Comparison of ENCODE assay signal across 26 mouse cellular contexts in genomic region chr6:146498416-146498815, GRCm38 (mm10). TPM values are rescaled to one million over a fixed set of nuclear protein-coding genes. Genes with fewer than 3 reads are reported as not detected.
DNase-seq lines count a peak whose midpoint lies in the region; ATAC-seq lines count a peak whose summit lies in the region.
"Had no signal": no experiment of that assay in that cellular context is flagged by ENCODE, and none has a peak within 500 bp of the region (broad histone marks: within the 10 kb centered on the region; RNA-seq: fewer than 3 reads in every experiment).

No protein-coding gene starts in this region.

- WGBS in heart, embryonic 16.5 days = 74% methylated on average over 3 of the region's 3 CpGs
- 88% methylated on average over 3 of the region's 3 CpGs for WGBS in midbrain, embryonic 11.5 days
- WGBS in midbrain, embryonic 10.5 days = 85% methylated on average over 3 of the region's 3 CpGs

- no peaks in the 10 kb centered on the region for H3K36me3 ChIP-seq in heart, embryonic 16.5 days (ENCODE audit: control insufficient read depth, insufficient read depth)
- no peaks in the 10 kb centered on the region for H3K36me3 ChIP-seq in midbrain, embryonic 11.5 days (ENCODE audit: control insufficient read depth, insufficient read depth, low read length)
- no peaks in the 10 kb centered on the region for H3K36me3 ChIP-seq in midbrain, embryonic 10.5 days
- H3K36me3 ChIP-seq: forebrain, embryonic 10.5 days; hindbrain, embryonic 10.5 days; hindbrain, embryonic 13.5 days had no signal

- no peak overlapping the region for H3K9ac ChIP-seq in heart, embryonic 16.5 days (ENCODE audit: low read length)
- H3K9ac ChIP-seq in midbrain, embryonic 11.5 days (ENCODE audit: low read length) = no peak overlapping the region
- H3K9ac ChIP-seq: forebrain, embryonic 13.5 days; hindbrain, embryonic 13.5 days had no signal

- peak overlapping the region; percentile 17 for H3K4me2 ChIP-seq in heart, embryonic 16.5 days (ENCODE audit: low read depth, low read length)
- H3K4me2 ChIP-seq in midbrain, embryonic 11.5 days = no peak overlapping the region
- H3K4me2 ChIP-seq: forebrain, embryonic 13.5 days; hindbrain, embryonic 13.5 days had no signal

- peaks cover 31% of the 10 kb centered on the region for H3K4me1 ChIP-seq in heart, embryonic 16.5 days (ENCODE audit: control insufficient read depth, insufficient read depth, low read length)
- no peaks in the 10 kb centered on the region; the same call in 1 of the 2 replicates for H3K4me1 ChIP-seq in midbrain, embryonic 11.5 days (ENCODE audit: control insufficient read depth, insufficient read depth, low read length)
- H3K4me1 ChIP-seq in midbrain, embryonic 10.5 days = peaks cover 18% of the 10 kb centered on the region

- H3K9me3 ChIP-seq in heart, embryonic 16.5 days (replicated peaks; ENCODE audit: control insufficient read depth, low read length) = no peaks in the 10 kb centered on the region
- H3K9me3 ChIP-seq in midbrain, embryonic 11.5 days (ENCODE audit: control insufficient read depth, low read length) = no peaks in the 10 kb centered on the region
- H3K9me3 ChIP-seq in midbrain, embryonic 10.5 days (replicated peaks) = no peaks in the 10 kb centered on the region
- H3K9me3 ChIP-seq: forebrain, embryonic 10.5 days; forebrain, embryonic 13.5 days; G1E; hindbrain, embryonic 10.5 days; hindbrain, embryonic 13.5 days had no signal

- intact Hi-C loops in heart, postnatal 10 days (cut with DNase I) = loop anchor here (5.0 kb wide), 1 partner anchor 66 kb away; no protein-coding TSS in a partner anchor

- peak; percentile 68 for DNase-seq in heart, adult 11 months
- DNase-seq in heart, postnatal 10 days = no peak
- DNase-seq in heart, postnatal 4 days = no peak
- DNase-seq in midbrain, embryonic 11.5 days (ENCODE audit: low spot score, missing footprints) = peak; percentile 47
- DNase-seq in midbrain, embryonic 10.5 days (ENCODE audit: low spot score) = no peak
- peak; percentile 44 for DNase-seq in A20 (ENCODE audit: low read depth, low spot score)
- DNase-seq in layer of hippocampus, adult 9-11 months = no peak
- DNase-seq: adrenal gland, postnatal 10 days; adrenal gland, postnatal 36 days; B cell, adult 2 months; cerebellum, adult 18-20 months; cerebellum, adult 9-10 months; cerebellum, postnatal 14 days; gastrocnemius, postnatal 10 days; gastrocnemius, postnatal 36 days; heart, postnatal 14 days had no signal

- no peaks in the 10 kb centered on the region for H3K27me3 ChIP-seq in heart, embryonic 16.5 days (ENCODE audit: control insufficient read depth, insufficient read depth, low read length)
- H3K27me3 ChIP-seq in midbrain, embryonic 11.5 days (ENCODE audit: control insufficient read depth, insufficient read depth, low read length) = peaks cover 3% of the 10 kb centered on the region; the same call in 1 of the 2 replicates
- H3K27me3 ChIP-seq in midbrain, embryonic 10.5 days (ENCODE audit: low read depth, poor library complexity, severe bottlenecking) = peaks cover 28% of the 10 kb centered on the region
- H3K27me3 ChIP-seq: CH12.LX, Patski had no signal

- H3K4me3 ChIP-seq in heart, embryonic 16.5 days (ENCODE audit: low read length) = no peak overlapping the region
- no peak overlapping the region for H3K4me3 ChIP-seq in midbrain, embryonic 11.5 days (ENCODE audit: low read depth, low read length)
- H3K4me3 ChIP-seq in midbrain, embryonic 10.5 days = no peak overlapping the region
- H3K4me3 ChIP-seq: forebrain, embryonic 10.5 days; forebrain, embryonic 13.5 days; hindbrain, embryonic 10.5 days; hindbrain, embryonic 13.5 days had no signal

- 0 out of 2 replicates have a peak overlapping the region, but pooled peaks have one; percentile 30 for H3K27ac ChIP-seq in heart, embryonic 16.5 days (ENCODE audit: low read length)
- no peak overlapping the region for H3K27ac ChIP-seq in midbrain, embryonic 11.5 days (ENCODE audit: low read depth, low read length)
- no peak overlapping the region for H3K27ac ChIP-seq in midbrain, embryonic 10.5 days (replicated peaks)
- H3K27ac ChIP-seq: forebrain, embryonic 10.5 days; forebrain, embryonic 13.5 days; hindbrain, embryonic 10.5 days; hindbrain, embryonic 13.5 days had no signal

- ATAC-seq in heart, embryonic 16.5 days (replicated peaks; ENCODE audit: extremely low read depth, insufficient read depth, low FRiP score) = no peak
- no peak for ATAC-seq in midbrain, embryonic 11.5 days (ENCODE audit: low FRiP score)
- ATAC-seq: forebrain, embryonic 13.5 days; forebrain, embryonic 16.5 days; hindbrain, embryonic 16.5 days; Patski had no signal

RNA-seq across cellular contexts. Expression of gene Itpr2, which starts 3.6 kb away (rescaled TPM):
- 10 to 100 TPM; 31.5 to 41.9 TPM for total RNA-seq in heart, postnatal 10 days (2021)
- 39.4 and 49.4 TPM in 2 replicates for polyA plus RNA-seq in heart, embryonic 16.5 days (2015; fragmentation: Nextera tagmentation; extraction: Ambion mirVana)
- total RNA-seq in heart, postnatal 4 days (2021) = 10 to 100 TPM; 38.6 to 45.5 TPM
- polyA plus RNA-seq in midbrain, embryonic 11.5 days (2014; fragmentation: Nextera tagmentation; extraction: Ambion mirVana) = 3.9 and 4.5 TPM in 2 replicates
- polyA plus RNA-seq in midbrain, embryonic 10.5 days (2016; fragmentation: Nextera tagmentation; extraction: Ambion mirVana) = 4.4 and 5.2 TPM in 2 replicates

Comparison
In these comparisons a context has a peak if more than half of its experiments do, and no peak if none do; other contexts are left out.
1. DNase-seq: peak in heart, adult 11 months (single experiment), midbrain, embryonic 11.5 days (single experiment) and A20 (single experiment); none in heart, postnatal 10 days (0 of 2), heart, postnatal 4 days (single experiment), midbrain, embryonic 10.5 days (single experiment) and layer of hippocampus, adult 9-11 months (single experiment).